Mouse (Mus musculus) lung, embryonic 16.5 days (tissue): ENCODE measurements at regions not wholly inside any gene's neighbourhood (a gene's known extent, or its start where the extent isn't known, plus 50 kb on each side); places are given as distances from the start of the nearest gene placed in this dataset.
A peak's percentile ranks its signal among the peaks of the same experiment; 100 is the strongest.

Experiments used
- ATAC-seq: fragments of 200-750 bp; cut with Nextera tagmentation; 2 replicates; pipeline ENCODE4 v1.8.0; 2017; ENCODE audit warnings: low read depth, mild to moderate bottlenecking, moderate library complexity
- H3K27ac ChIP-seq: fragments of 300-500 bp; sonication (generic); 2 replicates; pipeline ENCODE4 v1.5.1; 2014; ENCODE audit warnings: mild to moderate bottlenecking, control low read depth, low read length
- H3K27me3 ChIP-seq: fragments of 300-500 bp; sonication (generic); 2 replicates; pipeline ENCODE4 v1.6.1; 2014; ENCODE audit warnings: low read depth, low read length, mixed read lengths; ENCODE audit not compliant: control insufficient read depth, insufficient read depth
- H3K36me3 ChIP-seq: fragments of 300-500 bp; sonication (generic); 2 replicates; pipeline ENCODE4 v1.6.1; 2014; ENCODE audit warnings: low read length; ENCODE audit not compliant: control insufficient read depth, insufficient read depth
- H3K4me1 ChIP-seq: fragments of 300-500 bp; sonication (generic); replicated peaks from 2 replicates; pipeline ENCODE4 v1.6.1; 2014; ENCODE audit warnings: low read length, mixed read lengths; ENCODE audit not compliant: control insufficient read depth, insufficient read depth
- H3K4me2 ChIP-seq: fragments of 300-500 bp; sonication (generic); 2 replicates; pipeline ENCODE4 v1.6.1; 2014; ENCODE audit warnings: low read depth, low read length, control low read depth
- H3K4me3 ChIP-seq: fragments of 300-500 bp; sonication (generic); 2 replicates; pipeline ENCODE4 v1.5.1; 2014; ENCODE audit warnings: mild to moderate bottlenecking, low read length, control low read depth
- H3K9ac ChIP-seq: fragments of 300-500 bp; sonication (generic); 2 replicates; pipeline ENCODE4 v1.6.1; 2014; ENCODE audit warnings: low read length, control low read depth
- H3K9me3 ChIP-seq: fragments of 300-500 bp; sonication (generic); 2 replicates; pipeline ENCODE4 v1.6.1; 2016; ENCODE audit warnings: low read length; ENCODE audit not compliant: control insufficient read depth
- WGBS: fragments of 180-500 bp; shearing (Covaris S2); extraction: QIAGEN DNeasy Blood & Tissue Kit; methylation state at CpG from one replicate; pipeline ENCODE4 v1.1.7; 2014; 5-methylcytosine and 5-hydroxymethylcytosine counted together

DNA sequence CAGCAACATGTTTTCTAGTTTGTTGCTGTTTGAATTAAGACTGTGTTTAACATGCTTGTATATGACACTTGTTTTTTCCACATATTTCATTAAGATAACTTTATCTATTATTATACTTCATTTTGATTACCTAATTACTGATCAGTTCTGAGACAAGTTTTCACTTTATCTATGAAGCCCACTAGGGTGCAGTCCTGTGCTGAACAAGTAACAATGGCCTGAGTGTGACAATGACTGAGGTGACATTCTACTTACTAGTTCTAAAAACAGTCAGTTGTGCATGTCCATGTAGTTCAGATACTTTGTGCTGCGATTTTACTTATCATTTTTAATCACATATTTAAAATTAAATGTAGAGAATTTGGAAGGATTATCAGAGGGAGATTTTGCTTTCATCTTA, 1795.2 kb upstream of the Gm37988 start:
- ATAC-seq: no peak
- WGBS: 55% methylated on average over 1 of the region's 1 CpGs

DNA sequence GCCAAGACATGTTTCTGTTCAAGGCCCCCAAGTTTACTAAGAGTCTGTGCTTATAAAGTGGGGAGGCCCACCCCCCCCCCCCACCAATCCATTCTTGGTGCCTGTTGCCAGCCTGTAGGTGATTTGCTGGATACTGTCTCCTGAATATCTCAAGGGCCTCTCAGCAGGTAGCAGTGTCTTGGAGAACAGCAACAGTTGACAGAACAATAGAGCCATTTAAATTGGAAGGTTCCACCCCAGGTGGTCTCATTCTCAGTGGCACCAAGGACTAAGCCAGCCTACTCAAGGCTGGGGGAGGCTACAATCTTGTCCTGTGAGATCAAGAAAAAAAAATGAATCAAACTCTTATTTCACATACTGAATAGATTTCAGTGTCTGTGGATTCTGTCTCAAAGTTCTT, 1744.9 kb upstream of the Gm37988 start:
- Histone ChIP-seq H3K27me3 (no peaks in the 10 kb centered on the region), H3K4me3 (no peak overlapping the region), H3K9ac (no peak overlapping the region), H3K4me2 (no peak overlapping the region), H3K4me1 (no peaks in the 10 kb centered on the region), H3K9me3 (no peaks in the 10 kb centered on the region), H3K27ac (no peak overlapping the region), H3K36me3 (no peaks in the 10 kb centered on the region)
- no peak for ATAC-seq

More for the DNA sequence above, 1795.2 kb upstream of the Gm37988 start:
- no peak overlapping the region for H3K9ac ChIP-seq
- no peak overlapping the region for H3K4me3 ChIP-seq
- H3K36me3 ChIP-seq: no peaks in the 10 kb centered on the region
- no peak overlapping the region for H3K4me2 ChIP-seq
- H3K27me3 ChIP-seq: no peaks in the 10 kb centered on the region
- no peaks in the 10 kb centered on the region for H3K4me1 ChIP-seq
- H3K9me3 ChIP-seq: no peaks in the 10 kb centered on the region
- H3K27ac ChIP-seq: no peak overlapping the region

- H3K4me3 ChIP-seq: no peak overlapping the region
- H3K36me3 ChIP-seq: no peaks in the 10 kb centered on the region
- H3K4me2 ChIP-seq: no peak overlapping the region
- H3K9me3 ChIP-seq: no peaks in the 10 kb centered on the region
- no peak overlapping the region for H3K9ac ChIP-seq
- H3K27ac ChIP-seq: no peak overlapping the region
- no peaks in the 10 kb centered on the region for H3K27me3 ChIP-seq
- no peak for ATAC-seq
- H3K4me1 ChIP-seq: no peaks in the 10 kb centered on the region
These were observed 1713.3 kb upstream of the Gm37988 start for GRCm38 (mm10) chr1:3094375-3094774.

- no peak overlapping the region for H3K9ac ChIP-seq
- ATAC-seq: no peak
- WGBS: 49% methylated on average over 1 of the region's 1 CpGs
- no peaks in the 10 kb centered on the region for H3K4me1 ChIP-seq
- H3K27ac ChIP-seq: no peak overlapping the region
- H3K4me3 ChIP-seq: no peak overlapping the region
- H3K4me2 ChIP-seq: no peak overlapping the region
- H3K27me3 ChIP-seq: no peaks in the 10 kb centered on the region
- no peaks in the 10 kb centered on the region for H3K9me3 ChIP-seq
- no peaks in the 10 kb centered on the region for H3K36me3 ChIP-seq
These were observed 1712.8 kb upstream of the Gm37988 start for GRCm38 (mm10) chr1:3094910-3095309.

GRCm38 (mm10) chr1:3113564-3113963, 1694.1 kb upstream of the Gm37988 start:
- 64% methylated on average over 4 of the region's 4 CpGs for WGBS

DNA sequence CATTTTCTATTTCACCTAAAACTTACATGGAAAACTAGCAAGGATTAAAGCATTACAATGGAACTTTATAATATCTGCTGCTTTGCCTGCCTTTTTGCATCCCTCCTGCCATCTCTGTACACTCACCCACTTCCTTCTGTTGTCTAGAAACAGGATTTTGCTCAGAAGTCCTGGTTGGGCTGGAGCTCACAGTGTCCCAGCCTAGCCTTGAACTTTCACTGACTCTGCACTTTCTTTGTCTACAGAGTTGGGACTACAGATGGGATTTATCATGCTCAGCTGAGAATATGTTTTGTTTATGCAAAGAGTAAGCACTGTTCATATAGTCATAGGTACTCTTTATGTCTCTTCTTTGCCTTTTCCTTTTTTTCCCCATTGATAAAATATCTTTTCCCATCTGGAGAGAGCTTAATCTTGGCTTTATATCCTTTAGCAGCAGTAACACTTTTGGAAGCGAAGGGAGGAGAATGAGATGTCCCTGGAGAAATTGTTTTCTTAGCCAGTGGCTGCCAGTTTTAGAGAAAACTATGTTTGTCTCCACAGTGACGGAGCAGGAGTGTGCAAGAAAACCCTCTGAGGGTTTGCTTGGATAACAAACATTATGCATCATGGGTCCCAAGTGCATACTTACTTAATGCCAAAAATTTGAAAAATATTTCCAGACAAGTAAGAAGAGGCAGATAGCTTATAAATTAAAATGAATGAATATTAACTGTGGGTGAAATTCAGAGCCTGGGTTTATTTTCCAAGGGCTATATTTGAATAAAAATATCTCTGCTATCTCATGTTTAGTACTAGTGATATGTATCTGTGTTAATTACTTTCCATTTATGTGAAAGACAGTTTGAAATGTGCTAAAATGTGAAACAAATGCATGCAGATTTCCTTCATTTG, 1687.9 kb upstream of the Gm37988 start:
- no peak overlapping the region for H3K4me2 ChIP-seq
- H3K36me3 ChIP-seq: no peaks in the 10 kb centered on the region
- no peaks in the 10 kb centered on the region for H3K27me3 ChIP-seq
- H3K9ac ChIP-seq: no peak overlapping the region
- no peak overlapping the region for H3K4me3 ChIP-seq
- peak; percentile 91 for ATAC-seq
- WGBS: 37% methylated on average over 2 of the region's 2 CpGs
- no peak overlapping the region for H3K27ac ChIP-seq
- H3K9me3 ChIP-seq: no peaks in the 10 kb centered on the region
- peaks cover 4% of the 10 kb centered on the region; the same call in 1 of the 2 replicates for H3K4me1 ChIP-seq

More at GRCm38 (mm10) chr1:3113564-3113963, 1694.1 kb upstream of the Gm37988 start:
- Histone ChIP-seq H3K4me1 (no peaks in the 10 kb centered on the region), H3K36me3 (no peaks in the 10 kb centered on the region), H3K4me3 (no peak overlapping the region), H3K4me2 (no peak overlapping the region), H3K9me3 (no peaks in the 10 kb centered on the region), H3K27me3 (no peaks in the 10 kb centered on the region), H3K9ac (no peak overlapping the region), H3K27ac (no peak overlapping the region)
- no peak for ATAC-seq

DNA sequence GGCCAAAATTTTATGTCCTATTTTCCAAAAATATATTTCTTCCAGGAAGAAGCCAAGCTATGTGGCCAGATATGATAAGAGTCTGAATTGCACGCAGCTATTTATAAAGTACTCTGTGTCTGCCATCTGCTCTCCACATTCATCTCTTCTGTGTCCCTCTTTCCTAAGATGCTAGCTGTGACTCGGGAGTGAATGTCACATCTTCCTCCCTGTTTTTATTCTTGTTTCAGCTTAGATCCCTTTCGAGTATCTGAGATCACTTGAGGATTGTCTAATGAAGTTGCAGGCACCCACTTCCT, 1687.4 kb upstream of the Gm37988 start:
- WGBS: 23% methylated on average over 3 of the region's 3 CpGs
- H3K27ac ChIP-seq: peak overlapping the region; percentile 72
- peak; percentile 69 for ATAC-seq

GRCm38 (mm10) chr1:3121288-3121687, 1686.4 kb upstream of the Gm37988 start:
- Histone ChIP-seq H3K27me3 (no peaks in the 10 kb centered on the region), H3K36me3 (no peaks in the 10 kb centered on the region), H3K4me2 (no peak overlapping the region), H3K4me1 (peaks cover 4% of the 10 kb centered on the region; the same call in 1 of the 2 replicates), H3K4me3 (no peak overlapping the region), H3K9ac (no peak overlapping the region), H3K9me3 (no peaks in the 10 kb centered on the region), H3K27ac (no peak overlapping the region)
- 48% methylated on average over 2 of the region's 2 CpGs for WGBS
- peak; percentile 24; the same call in 1 of the 2 replicates for ATAC-seq

More for the DNA sequence above, 1687.4 kb upstream of the Gm37988 start:
- Histone ChIP-seq H3K4me1 (peaks cover 4% of the 10 kb centered on the region; the same call in 1 of the 2 replicates), H3K9ac (no peak overlapping the region), H3K27me3 (no peaks in the 10 kb centered on the region), H3K4me2 (no peak overlapping the region), H3K9me3 (no peaks in the 10 kb centered on the region), H3K4me3 (no peak overlapping the region), H3K36me3 (no peaks in the 10 kb centered on the region)

- peaks cover 4% of the 10 kb centered on the region; the same call in 1 of the 2 replicates for H3K4me1 ChIP-seq
- H3K9ac ChIP-seq: no peak overlapping the region
- H3K4me2 ChIP-seq: no peak overlapping the region
- no peaks in the 10 kb centered on the region for H3K27me3 ChIP-seq
- H3K9me3 ChIP-seq: no peaks in the 10 kb centered on the region
- H3K27ac ChIP-seq: no peak overlapping the region
- 84% methylated on average over 10 of the region's 10 CpGs for WGBS
- H3K36me3 ChIP-seq: no peaks in the 10 kb centered on the region
- ATAC-seq: no peak
- no peak overlapping the region for H3K4me3 ChIP-seq
These were observed 1685.9 kb upstream of the Gm37988 start for GRCm38 (mm10) chr1:3121745-3122144.
